Mouse (Mus musculus): ENCODE data around the gene 4930404H24Rik. TPM values are rescaled to one million over a fixed set of nuclear protein-coding genes. Genes with fewer than 3 reads are reported as not detected.
A peak's percentile ranks its signal among the peaks of the same experiment; 100 is the strongest.
"Not testable (repeated sequence)": the region's sequence is repeated elsewhere in the genome, so short reads cannot be mapped to it uniquely, and the experiment has no call there.

Gene 4930404H24Rik
- total and polyA plus RNA-seq, 2 experiments from 2014 or later = not detected

DNA sequence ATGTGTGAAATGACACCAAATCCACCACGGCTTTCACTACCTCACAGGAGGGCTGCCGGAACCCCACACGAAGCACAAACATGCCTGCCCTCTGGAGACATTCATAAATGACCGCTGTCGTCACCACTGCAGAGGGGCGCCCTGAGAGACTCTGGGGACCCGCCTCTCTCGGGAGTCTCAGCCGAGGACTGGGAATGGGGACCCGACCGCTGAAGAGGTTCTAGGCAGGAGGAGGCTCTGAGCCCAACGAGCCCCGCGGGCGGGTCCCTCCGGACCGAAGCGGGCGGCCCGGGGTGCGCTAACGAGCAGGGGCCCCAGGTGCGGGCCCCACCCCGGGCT, 442 bp upstream of the 4930404H24Rik start:
- peak overlapping the region; percentile 98 for H3K4me2 ChIP-seq (ENCODE audit: low read depth, low read length, poor library complexity, severe bottlenecking)
- peak overlapping the region; percentile 56 for H3K4me3 ChIP-seq (ENCODE audit: low read depth, low read length)
- H3K27ac ChIP-seq (ENCODE audit: low read depth, low read length) = peak overlapping the region; percentile 97
- no peaks in the 10 kb centered on the region for H3K9me3 ChIP-seq (ENCODE audit: low read length)
- DNase-seq (ENCODE audit: low spot score) (peak; percentile 57), ATAC-seq (ENCODE audit: low FRiP score) (peak; percentile 36; the same call in 1 of the 2 replicates)
- peak overlapping the region; percentile 86 for H3K9ac ChIP-seq (replicated peaks; ENCODE audit: low read length, poor library complexity, severe bottlenecking)
- no peaks in the 10 kb centered on the region for H3K36me3 ChIP-seq (ENCODE audit: insufficient read depth, low read length)
- no peaks in the 10 kb centered on the region for H3K27me3 ChIP-seq (ENCODE audit: insufficient read depth, low read length)
- no peak for TF ChIP-seq CTCF (IDR thresholded peaks at IDR 0.05)
- 0% methylated on average over 24 of the region's 24 CpGs for WGBS
- peaks cover 34% of the 10 kb centered on the region for H3K4me1 ChIP-seq (ENCODE audit: insufficient read depth, low read length)

DNA sequence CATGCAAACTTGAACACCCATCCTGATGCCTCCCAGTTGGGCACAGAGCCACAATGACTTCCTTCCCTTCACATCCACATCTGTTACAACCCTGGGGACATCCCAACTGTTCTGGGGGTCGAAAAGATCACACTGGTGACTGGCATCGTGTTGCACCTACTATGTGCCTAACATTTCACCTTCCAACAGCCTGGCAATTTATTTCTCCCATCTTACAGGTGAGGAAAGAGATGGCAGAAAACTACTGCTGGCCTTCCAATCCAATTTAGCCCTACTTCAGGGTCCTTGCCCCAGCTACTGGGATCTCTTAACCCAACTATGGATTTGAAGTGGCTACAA, 772 bp downstream of the 4930404H24Rik start:
- Histone ChIP-seq H3K27me3 (ENCODE audit: insufficient read depth, low read length) (no peaks in the 10 kb centered on the region), H3K4me1 (ENCODE audit: insufficient read depth, low read length) (peaks cover 37% of the 10 kb centered on the region), H3K4me2 (ENCODE audit: low read depth, low read length, poor library complexity, severe bottlenecking) (peak overlapping the region; percentile 98), H3K9ac (replicated peaks; ENCODE audit: low read length, poor library complexity, severe bottlenecking) (peak overlapping the region; percentile 86), H3K4me3 (ENCODE audit: low read depth, low read length) (peak overlapping the region; percentile 56; the same call in 1 of the 2 replicates), H3K9me3 (ENCODE audit: low read length) (no peaks in the 10 kb centered on the region), H3K27ac (ENCODE audit: low read depth, low read length) (peak overlapping the region; percentile 97), H3K36me3 (ENCODE audit: insufficient read depth, low read length) (no peaks in the 10 kb centered on the region)
- WGBS = 13% methylated on average over 2 of the region's 2 CpGs
- no peak for DNase-seq (ENCODE audit: low spot score)
- TF ChIP-seq CTCF (IDR thresholded peaks at IDR 0.05) = no peak
- no peak for ATAC-seq (ENCODE audit: low FRiP score)

DNA sequence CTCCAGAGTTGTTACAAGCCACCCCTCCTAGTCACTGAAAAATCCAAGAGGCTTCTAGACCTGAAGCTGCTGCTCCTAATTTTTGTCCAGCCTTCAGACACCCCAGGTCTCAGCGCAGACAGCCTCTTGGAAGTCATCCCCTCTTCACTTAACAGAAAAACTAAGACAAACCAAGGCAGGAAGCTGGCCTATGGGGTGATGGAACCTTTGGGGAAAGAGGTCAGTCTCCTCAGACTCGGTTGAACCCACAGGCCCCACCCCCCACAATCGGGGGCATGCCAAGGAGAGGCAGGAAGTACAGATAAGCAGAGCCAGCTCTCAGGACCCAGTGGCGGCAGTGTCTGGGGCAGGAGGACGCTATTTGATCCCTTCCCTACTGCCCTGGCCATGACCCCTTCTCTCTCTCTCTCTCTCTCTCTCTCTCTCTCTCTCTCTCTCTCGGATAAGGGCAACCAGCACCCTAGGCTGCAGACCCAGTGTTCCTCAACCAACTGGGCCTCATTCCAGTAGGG, 1.2 kb downstream of the 4930404H24Rik start:
- no peak for DNase-seq (ENCODE audit: low spot score)
- Histone ChIP-seq H3K36me3 (ENCODE audit: insufficient read depth, low read length) (no peaks in the 10 kb centered on the region), H3K27me3 (ENCODE audit: insufficient read depth, low read length) (no peaks in the 10 kb centered on the region), H3K4me3 (ENCODE audit: low read depth, low read length) (no peak overlapping the region), H3K4me1 (ENCODE audit: insufficient read depth, low read length) (peaks cover 37% of the 10 kb centered on the region), H3K27ac (ENCODE audit: low read depth, low read length) (peak overlapping the region; percentile 97), H3K9ac (replicated peaks; ENCODE audit: low read length, poor library complexity, severe bottlenecking) (0 out of 2 replicates have a peak overlapping the region, but pooled peaks have one; percentile 86), H3K9me3 (ENCODE audit: low read length) (no peaks in the 10 kb centered on the region), H3K4me2 (ENCODE audit: low read depth, low read length, poor library complexity, severe bottlenecking) (0 out of 2 replicates have a peak overlapping the region, but pooled peaks have one; percentile 1)
- WGBS = 26% methylated on average over 6 of the region's 6 CpGs
- no peak for TF ChIP-seq CTCF (IDR thresholded peaks at IDR 0.05)
- no peak for ATAC-seq (ENCODE audit: low FRiP score)

DNA sequence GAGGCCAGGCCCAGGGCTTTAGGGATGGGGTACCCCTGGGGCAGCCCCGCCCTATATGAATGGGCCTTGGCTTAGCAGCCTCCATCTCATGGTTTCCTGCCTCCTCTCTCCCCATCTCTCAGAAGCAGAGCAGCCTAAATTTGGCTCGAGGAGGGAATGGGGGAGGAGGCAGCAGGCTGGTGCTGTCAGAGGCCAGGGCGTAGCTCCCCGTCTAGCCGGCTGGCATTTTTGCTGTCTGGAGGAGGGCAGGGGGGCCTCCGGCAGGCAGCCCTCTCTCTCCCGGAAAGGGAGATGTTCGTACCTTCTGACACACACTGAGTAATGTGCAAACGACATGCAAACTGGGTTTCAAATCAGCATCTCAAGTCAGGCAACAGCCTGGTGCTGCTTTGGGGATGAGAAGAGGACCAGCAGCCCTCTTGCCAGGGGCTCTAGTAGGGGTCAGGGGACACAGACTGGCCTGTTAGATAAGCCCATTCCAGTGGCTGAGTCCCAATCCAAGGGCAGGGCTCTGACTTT, 1.8 kb downstream of the 4930404H24Rik start:
- Histone ChIP-seq H3K4me2 (ENCODE audit: low read depth, low read length, poor library complexity, severe bottlenecking) (no peak overlapping the region), H3K36me3 (ENCODE audit: insufficient read depth, low read length) (no peaks in the 10 kb centered on the region)
- peak; percentile 45 for DNase-seq (ENCODE audit: low spot score)

DNA sequence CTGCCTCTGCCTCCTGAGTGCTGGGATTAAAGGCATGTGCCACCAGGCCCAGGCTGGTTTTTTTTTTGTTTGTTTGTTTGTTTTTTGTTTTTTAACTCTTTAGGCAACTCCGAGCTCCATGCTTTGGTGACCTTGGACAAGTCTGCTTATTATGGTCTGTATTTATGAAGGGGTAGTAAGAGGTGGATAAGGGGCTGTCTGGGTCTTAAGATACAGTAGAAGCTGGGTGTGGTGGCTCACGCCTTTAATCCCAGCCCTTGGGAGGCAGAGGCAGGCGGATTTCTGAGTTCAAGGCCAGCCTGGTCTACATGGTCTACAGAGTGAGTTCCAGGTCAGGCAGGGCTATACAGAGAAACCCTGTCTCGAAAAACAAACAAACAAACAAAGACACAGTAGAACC, 2.8 kb downstream of the 4930404H24Rik start:
- H3K27me3 ChIP-seq (ENCODE audit: insufficient read depth, low read length) = not testable (repeated sequence)

More for the DNA sequence above, 1.8 kb downstream of the 4930404H24Rik start:
- ATAC-seq (ENCODE audit: low FRiP score) = no peak
- Histone ChIP-seq H3K4me3 (ENCODE audit: low read depth, low read length) (no peak overlapping the region), H3K27me3 (ENCODE audit: insufficient read depth, low read length) (no peaks in the 10 kb centered on the region), H3K4me1 (ENCODE audit: insufficient read depth, low read length) (peaks cover 37% of the 10 kb centered on the region), H3K9me3 (ENCODE audit: low read length) (no peaks in the 10 kb centered on the region), H3K9ac (replicated peaks; ENCODE audit: low read length, poor library complexity, severe bottlenecking) (0 out of 2 replicates have a peak overlapping the region, but pooled peaks have one; percentile 24), H3K27ac (ENCODE audit: low read depth, low read length) (peak overlapping the region; percentile 97; the same call in 1 of the 2 replicates)
- no peak for TF ChIP-seq CTCF (IDR thresholded peaks at IDR 0.05)
- WGBS = 23% methylated on average over 9 of the region's 9 CpGs

DNA sequence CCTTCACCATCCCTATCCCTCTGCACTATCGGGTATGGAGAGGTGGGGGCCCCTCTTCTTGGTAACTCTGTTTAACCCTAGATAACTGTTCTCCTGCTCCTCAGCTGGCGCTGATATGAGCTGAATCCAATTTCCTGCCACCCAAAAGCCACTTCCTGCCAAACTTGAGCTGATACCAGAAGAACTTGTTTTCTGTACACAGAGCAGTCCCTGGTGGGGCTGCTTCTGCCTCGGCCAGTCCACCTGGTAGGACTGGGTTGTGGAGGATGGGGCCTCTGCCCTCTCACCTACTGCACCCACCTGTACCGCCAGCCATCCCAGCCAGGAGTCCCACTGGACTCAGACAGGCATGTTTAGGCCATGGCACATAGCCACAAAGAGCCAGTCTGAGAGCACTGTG, 3.2 kb downstream of the 4930404H24Rik start:
- H3K4me1 ChIP-seq (ENCODE audit: insufficient read depth, low read length) = peaks cover 37% of the 10 kb centered on the region
- H3K36me3 ChIP-seq (ENCODE audit: insufficient read depth, low read length) = no peaks in the 10 kb centered on the region
- DNase-seq (ENCODE audit: low spot score) = no peak
- ATAC-seq (ENCODE audit: low FRiP score) = no peak
- no peak for TF ChIP-seq CTCF (IDR thresholded peaks at IDR 0.05)
- H3K9ac ChIP-seq (replicated peaks; ENCODE audit: low read length, poor library complexity, severe bottlenecking) = no peak overlapping the region
- no peaks in the 10 kb centered on the region for H3K27me3 ChIP-seq (ENCODE audit: insufficient read depth, low read length)
- H3K4me3 ChIP-seq (ENCODE audit: low read depth, low read length) = no peak overlapping the region
- WGBS = 88% methylated on average over 4 of the region's 4 CpGs
- no peak overlapping the region for H3K27ac ChIP-seq (ENCODE audit: low read depth, low read length)
- H3K9me3 ChIP-seq (ENCODE audit: low read length) = no peaks in the 10 kb centered on the region
- no peak overlapping the region for H3K4me2 ChIP-seq (ENCODE audit: low read depth, low read length, poor library complexity, severe bottlenecking)

More for the DNA sequence above, 2.8 kb downstream of the 4930404H24Rik start:
- not testable (repeated sequence) for H3K36me3 ChIP-seq (ENCODE audit: insufficient read depth, low read length); H3K4me2 ChIP-seq (ENCODE audit: low read depth, low read length, poor library complexity, severe bottlenecking); ATAC-seq (ENCODE audit: low FRiP score); H3K27ac ChIP-seq (ENCODE audit: low read depth, low read length); H3K4me3 ChIP-seq (ENCODE audit: low read depth, low read length); DNase-seq (ENCODE audit: low spot score); H3K9ac ChIP-seq (replicated peaks; ENCODE audit: low read length, poor library complexity, severe bottlenecking); H3K9me3 ChIP-seq (ENCODE audit: low read length)
- whole genome bisulfite sequencing = 94% methylated on average over 4 of the region's 4 CpGs
- H3K4me1 ChIP-seq (ENCODE audit: insufficient read depth, low read length) = peaks cover 37% of the 10 kb centered on the region
